Mouse (Mus musculus): ENCODE results near the gene Serpinc1.

Gene Serpinc1

DNA sequence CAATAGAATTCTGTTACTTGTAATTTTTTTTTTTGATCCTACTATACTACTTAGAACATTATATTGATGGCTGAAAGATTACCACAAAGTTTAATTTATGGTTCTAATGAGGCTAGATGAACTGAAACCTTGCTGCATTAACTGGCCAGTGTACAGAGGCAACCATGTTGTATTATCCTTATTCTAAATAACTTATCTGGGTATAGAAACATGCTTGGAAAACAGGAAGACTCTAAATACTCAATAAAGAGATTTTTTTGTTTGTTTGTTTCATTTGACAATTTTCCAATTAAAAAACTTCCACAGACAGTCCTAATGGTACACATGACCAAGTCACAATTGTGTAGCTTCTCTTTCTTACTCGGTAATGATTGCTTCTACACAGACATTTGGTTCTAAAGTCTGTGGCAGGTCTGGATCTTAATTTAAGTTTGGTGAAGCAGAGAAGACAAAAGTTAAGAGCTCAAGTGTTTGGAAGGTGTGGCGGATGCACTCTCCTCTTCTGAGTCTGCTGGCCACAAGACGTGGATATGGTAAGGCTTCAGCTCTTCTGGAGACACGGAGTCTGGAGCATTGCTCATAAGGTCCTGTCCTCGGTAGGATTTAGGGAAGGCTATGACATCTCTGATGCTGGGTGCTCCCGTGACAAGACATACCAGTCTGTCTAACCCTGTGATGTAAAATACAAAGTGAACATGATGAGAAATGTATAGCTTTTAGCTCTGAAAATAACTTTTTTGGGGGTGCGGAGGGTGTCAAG is 63.1 kb downstream of the Serpinc1 start:
- DNase-seq (ENCODE audit: low read depth in 2 of 2, low spot score in 2 of 2) = no peak

- no peak for DNase-seq (ENCODE audit: low read depth in 2 of 2, low spot score in 2 of 2)
These were observed 68.6 kb downstream of the Serpinc1 start for GRCm38 (mm10) chr1:161046972-161047371.

Data from CD8-positive naive resting alpha-beta T cell, adult 2 months (primary cell).